Mouse (Mus musculus) erythroblast, adult 5-6 weeks (primary cell): Measurements from ENCODE around the gene Phf7. TPM values are rescaled to one million over a fixed set of nuclear protein-coding genes. Genes with fewer than 3 reads are reported as not detected.

Experiments
- ATAC-seq: replicated peaks from 2 replicates; pipeline ENCODE4 v1.8.0; 2016; ENCODE audit warnings: moderate number of reproducible peaks, mild to moderate bottlenecking, moderate TSS enrichment, inconsistent platforms; ENCODE audit not compliant: poor library complexity, low FRiP score, severe bottlenecking
- total RNA-seq, 2 experiments: library from RNA; stranded (forward) in 1 of 2; stranded (reverse) in 1 of 2; fragments of 150-400 nt in 1 of 2; fragments of 200-764, 138-1000 nt in 1 of 2; gene quantifications; 2 replicates each; pipeline versions ENCODE4 v1.2.3 to v1.2.4; 2015 to 2017; ENCODE audit warnings: low replicate concordance in 2 of 2

Gene Phf7
- total RNA-seq, 2 experiments from 2014 or later, result 4.8 TPM

GRCm38 (mm10) chr14:31233070-31233995 lies 17.8 kb downstream of the Phf7 start:
- no peak for ATAC-seq

GRCm38 (mm10) chr14:31232404-31233069 lies 18.6 kb downstream of the Phf7 start:
- ATAC-seq, result no peak

- ATAC-seq, result no peak
Observed at GRCm38 (mm10) chr14:31230442-31230841, 20.7 kb downstream of the Phf7 start.

- ATAC-seq, result no peak
Observed at GRCm38 (mm10) chr14:31228234-31228633, 22.9 kb downstream of the Phf7 start.

GRCm38 (mm10) chr14:31226978-31227377 lies 24.1 kb downstream of the Phf7 start:
- no peak for ATAC-seq

GRCm38 (mm10) chr14:31217666-31218065 lies 33.5 kb downstream of the Phf7 start, which contains the start of gene Sema3g:
Gene Sema3g, plus strand, starts transcription at chr14:31217860.
- ATAC-seq, result no peak

- no peak for ATAC-seq
Observed at GRCm38 (mm10) chr14:31216846-31217245, 34.3 kb downstream of the Phf7 start, which contains the start of gene Nisch. Gene Nisch, minus strand, starts transcription at chr14:31216946.

GRCm38 (mm10) chr14:31215157-31216002 lies 35.7 kb downstream of the Phf7 start:
- peak; percentile 81 for ATAC-seq

- no peak for ATAC-seq
Observed at GRCm38 (mm10) chr14:31214684-31215083, 36.4 kb downstream of the Phf7 start.

GRCm38 (mm10) chr14:31213868-31214267 lies 37.2 kb downstream of the Phf7 start:
- no peak for ATAC-seq

GRCm38 (mm10) chr14:31212499-31212898 lies 38.6 kb downstream of the Phf7 start:
- no peak for ATAC-seq

- no peak for ATAC-seq
Observed at GRCm38 (mm10) chr14:31211854-31212253, 39.3 kb downstream of the Phf7 start.

GRCm38 (mm10) chr14:31209133-31209557 lies 42.0 kb downstream of the Phf7 start:
- ATAC-seq, result no peak

GRCm38 (mm10) chr14:31208084-31208483 lies 43.0 kb downstream of the Phf7 start, which contains the start of gene Tnnc1:
Gene Tnnc1, plus strand, starts transcription at chr14:31208312.
- no peak for ATAC-seq

- ATAC-seq, result peak; percentile 76
Observed at GRCm38 (mm10) chr14:31207070-31207830, 43.9 kb downstream of the Phf7 start.

GRCm38 (mm10) chr14:31206472-31206981 lies 44.6 kb downstream of the Phf7 start:
- ATAC-seq, result peak; percentile 87

GRCm38 (mm10) chr14:31205562-31206467 lies 45.3 kb downstream of the Phf7 start:
- ATAC-seq, result no peak

GRCm38 (mm10) chr14:31205244-31205561 lies 45.9 kb downstream of the Phf7 start:
- ATAC-seq, result no peak
